Mouse (Mus musculus): ENCODE data around the gene Mospd2.

DNA sequence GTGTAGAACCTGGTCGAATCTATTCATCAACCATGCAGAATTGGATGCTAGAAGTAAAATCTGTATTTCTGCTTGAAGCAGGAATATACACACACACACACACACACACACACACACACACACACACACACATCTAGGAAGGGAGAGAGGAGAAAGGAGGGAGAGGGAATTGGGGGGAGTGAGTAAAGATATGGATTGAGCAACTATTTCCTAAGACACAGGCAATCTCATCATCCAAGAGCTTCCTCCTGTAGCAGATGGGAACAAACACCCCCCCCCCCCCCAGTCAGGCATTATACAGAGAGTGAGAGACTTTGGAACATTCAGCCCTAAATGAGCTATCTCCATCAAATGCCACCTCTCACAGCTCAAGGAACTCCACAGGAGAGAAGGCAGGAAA is 93.9 kb downstream of the Mospd2 start:
- TF ChIP-seq CTCF (IDR thresholded peaks at IDR 0.05; ENCODE audit: control insufficient read depth, insufficient read depth, insufficient replicate concordance, low read depth, low read length) = no peak
- TF ChIP-seq POLR2A (IDR thresholded peaks at IDR 0.05; ENCODE audit: control insufficient read depth, low read depth, low read length) = no peak

Measured in testis, adult 2 months (tissue).